Mouse (Mus musculus): Measurements from ENCODE around the gene Zrsr1.

DNA sequence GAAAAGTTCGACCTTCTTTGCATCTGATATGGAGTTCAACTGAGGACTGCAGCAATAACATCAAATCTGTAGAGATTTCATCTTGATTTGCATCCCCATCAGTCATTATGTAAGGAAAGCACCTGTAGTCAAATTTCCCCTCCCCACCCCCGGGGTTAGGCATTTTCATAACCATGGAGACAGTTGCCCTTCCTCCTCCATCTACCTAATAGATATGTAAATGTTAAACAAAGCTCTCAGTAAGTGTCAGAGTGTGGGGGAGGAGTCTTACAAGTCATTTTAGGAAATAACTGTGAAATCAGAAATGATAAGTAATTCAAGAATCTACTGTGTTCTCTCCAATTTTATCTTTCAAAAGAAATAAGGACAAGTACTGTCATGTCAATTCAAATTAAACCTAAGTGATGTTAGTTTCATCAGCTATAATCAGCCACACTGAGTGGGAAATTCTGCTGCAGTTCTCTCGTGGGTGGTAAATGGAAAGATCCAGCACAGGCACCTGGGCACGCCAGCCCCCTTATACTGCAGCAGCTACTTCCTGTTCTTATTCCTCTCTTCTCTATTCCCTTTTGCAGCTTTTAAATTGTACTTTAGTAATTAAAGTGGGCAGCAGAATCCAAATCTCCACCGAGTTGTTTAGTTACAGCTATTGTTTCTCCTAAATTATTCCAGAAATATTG lies 35.2 kb upstream of the Zrsr1 start:
- TF ChIP-seq CTCF (IDR thresholded peaks at IDR 0.05; ENCODE audit: control insufficient read depth, insufficient read depth, insufficient replicate concordance, low read depth, low read length) (no peak), POLR2A (IDR thresholded peaks at IDR 0.05; ENCODE audit: control insufficient read depth, low read depth, low read length) (no peak)
